Mouse (Mus musculus) spleen, embryonic (tissue): Measurements from ENCODE around the gene Nme9.

Experiments used
- CTCF ChIA-PET: fragments of 350-600 bp; sonication (Branson Sonifier 250); formaldehyde crosslinking; loops from one replicate; lab custom pipeline; 2022; lab: Charles Lee

Gene Nme9

GRCm38 (mm10) chr9:99479181-99479711, 28.0 kb downstream of the Nme9 start:
- CTCF ChIA-PET, result no interaction called here

- CTCF ChIA-PET, result no interaction called here
These were observed 29.5 kb downstream of the Nme9 start for GRCm38 (mm10) chr9:99480764-99481163.

- CTCF ChIA-PET, result no interaction called here
These were observed 31.9 kb downstream of the Nme9 start for GRCm38 (mm10) chr9:99483191-99483590.

GRCm38 (mm10) chr9:99484632-99485031, 33.4 kb downstream of the Nme9 start:
- CTCF ChIA-PET, result no interaction called here

- CTCF ChIA-PET, result interaction anchor here (0.5 kb wide), 1 partner anchor 11 kb away, joined by 3 read pairs; no protein-coding TSS in a partner anchor
These were observed 33.9 kb downstream of the Nme9 start for GRCm38 (mm10) chr9:99485144-99485543.

GRCm38 (mm10) chr9:99487126-99487695, 35.9 kb downstream of the Nme9 start:
- CTCF ChIA-PET, result no interaction called here

GRCm38 (mm10) chr9:99487841-99488240, 36.6 kb downstream of the Nme9 start:
- CTCF ChIA-PET, result no interaction called here

- CTCF ChIA-PET, result no interaction called here
These were observed 39.8 kb downstream of the Nme9 start for GRCm38 (mm10) chr9:99491050-99491449.

GRCm38 (mm10) chr9:99492634-99493200, 41.4 kb downstream of the Nme9 start:
- CTCF ChIA-PET, result no interaction called here

GRCm38 (mm10) chr9:99499336-99499735, 48.1 kb downstream of the Nme9 start:
- CTCF ChIA-PET, result no interaction called here

- CTCF ChIA-PET, result no interaction called here
These were observed 54.6 kb downstream of the Nme9 start for GRCm38 (mm10) chr9:99505875-99506274.
